Comparison of ENCODE assay signal across 10 mouse cellular contexts in the genomic region with DNA sequence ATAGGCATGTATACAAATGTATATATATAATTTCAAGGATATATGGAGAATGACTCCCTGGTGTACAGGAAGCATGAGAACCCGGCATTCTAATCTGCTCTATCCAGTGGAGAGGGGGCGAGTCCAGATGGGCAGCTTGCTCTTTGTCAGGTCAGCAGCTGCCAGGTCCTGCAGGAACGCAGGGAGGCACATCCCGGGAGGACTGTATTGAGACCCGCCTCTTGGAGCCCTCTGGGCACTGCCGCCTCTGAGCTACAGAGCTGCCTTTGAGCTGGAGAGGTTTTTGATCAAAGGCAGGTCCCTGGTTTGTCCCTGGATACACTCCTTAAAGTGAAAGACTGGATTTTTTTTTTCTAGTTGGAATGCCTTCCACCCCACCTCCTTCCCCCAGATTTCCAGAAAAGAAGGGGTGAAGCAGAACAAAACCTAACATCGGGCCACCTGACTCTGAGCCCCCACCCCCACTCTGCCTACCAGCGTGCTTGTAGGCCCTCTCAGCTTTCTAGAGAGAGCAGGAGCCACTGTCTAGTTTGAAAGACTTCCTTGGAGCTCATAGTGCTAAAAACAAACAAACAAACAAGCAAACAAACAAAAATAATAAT. TPM values are rescaled to one million over a fixed set of nuclear protein-coding genes. Genes with fewer than 3 reads are reported as not detected.
DNase-seq lines count a peak whose midpoint lies in the region; ATAC-seq and TF ChIP-seq lines count a peak whose summit lies in the region.
"Had no signal": no experiment of that assay in that cellular context is flagged by ENCODE, and none has a peak within 500 bp of the region (broad histone marks: within the 10 kb centered on the region; RNA-seq: fewer than 3 reads in every experiment).

Lamp5 (plus strand) TSS at position 552 of the 602 bp plus-strand sequence.

- no peak within 1 kb of the TSS for H3K9ac ChIP-seq in intestine, embryonic 14.5 days (ENCODE audit: low read length)
- H3K9ac ChIP-seq in intestine, postnatal 0 days (ENCODE audit: low read depth, low read length), result no peak within 1 kb of the TSS
- H3K9ac ChIP-seq in hindbrain, postnatal 0 days (replicated peaks; ENCODE audit: low read length), result peak within 1 kb of the TSS; percentile 45; the same call in 1 of the 2 replicates
- H3K9ac ChIP-seq in midbrain, postnatal 0 days (replicated peaks; ENCODE audit: low read length, poor library complexity, severe bottlenecking), result no peak within 1 kb of the TSS
- H3K9ac ChIP-seq in liver, embryonic 12.5 days, result no peak within 1 kb of the TSS

- no peak within 1 kb of the TSS for H3K27ac ChIP-seq in intestine, embryonic 14.5 days (ENCODE audit: low read depth)
- H3K27ac ChIP-seq in intestine, postnatal 0 days (ENCODE audit: low read depth, low read length), result no peak within 1 kb of the TSS
- 0 out of 2 replicates have a peak within 1 kb of the TSS, but pooled peaks have one; percentile 10 for H3K27ac ChIP-seq in embryonic facial prominence, embryonic 10.5 days (replicated peaks)
- peak within 1 kb of the TSS; percentile 69 for H3K27ac ChIP-seq in hindbrain, postnatal 0 days
- H3K27ac ChIP-seq in midbrain, postnatal 0 days (ENCODE audit: low read depth, low read length), result no peak within 1 kb of the TSS
- H3K27ac ChIP-seq in liver, embryonic 12.5 days, result no peak within 1 kb of the TSS

- H3K4me1 ChIP-seq in intestine, embryonic 14.5 days (replicated peaks; ENCODE audit: control insufficient read depth, insufficient read depth, low read length), result peaks cover 4% of the 10 kb centered on the region; the same call in 1 of the 2 replicates
- no peaks in the 10 kb centered on the region for H3K4me1 ChIP-seq in intestine, postnatal 0 days (replicated peaks; ENCODE audit: control insufficient read depth, insufficient read depth, low read length)
- H3K4me1 ChIP-seq in embryonic facial prominence, embryonic 10.5 days, result peaks cover 18% of the 10 kb centered on the region
- peaks cover 7% of the 10 kb centered on the region; the same call in 1 of the 2 replicates for H3K4me1 ChIP-seq in hindbrain, postnatal 0 days (ENCODE audit: insufficient read depth, low read length)
- peaks cover 4% of the 10 kb centered on the region; the same call in 1 of the 2 replicates for H3K4me1 ChIP-seq in midbrain, postnatal 0 days (ENCODE audit: insufficient read depth, low read length)
- no peaks in the 10 kb centered on the region for H3K4me1 ChIP-seq in liver, embryonic 12.5 days

- H3K4me2 ChIP-seq in intestine, embryonic 14.5 days (ENCODE audit: low read length), result peak within 1 kb of the TSS; percentile 41
- no peak within 1 kb of the TSS for H3K4me2 ChIP-seq in intestine, postnatal 0 days (replicated peaks; ENCODE audit: low read depth)
- peak within 1 kb of the TSS; percentile 59 for H3K4me2 ChIP-seq in hindbrain, postnatal 0 days (ENCODE audit: low read depth, low read length)
- H3K4me2 ChIP-seq in midbrain, postnatal 0 days (ENCODE audit: low read depth, low read length, poor library complexity, severe bottlenecking), result peak within 1 kb of the TSS; percentile 49
- H3K4me2 ChIP-seq in liver, embryonic 12.5 days, result no peak within 1 kb of the TSS

- H3K36me3 ChIP-seq in intestine, embryonic 14.5 days (ENCODE audit: control insufficient read depth, insufficient read depth, low read length), result no peaks in the 10 kb centered on the region
- no peaks in the 10 kb centered on the region for H3K36me3 ChIP-seq in intestine, postnatal 0 days (ENCODE audit: control insufficient read depth, insufficient read depth)
- H3K36me3 ChIP-seq in embryonic facial prominence, embryonic 10.5 days (replicated peaks), result no peaks in the 10 kb centered on the region
- no peaks in the 10 kb centered on the region for H3K36me3 ChIP-seq in hindbrain, postnatal 0 days (ENCODE audit: insufficient read depth, low read length)
- no peaks in the 10 kb centered on the region for H3K36me3 ChIP-seq in midbrain, postnatal 0 days (ENCODE audit: insufficient read depth, low read length)
- no peaks in the 10 kb centered on the region for H3K36me3 ChIP-seq in liver, embryonic 12.5 days

- no peak for DNase-seq in intestine, embryonic 14.5 days (ENCODE audit: low spot score)
- peak; percentile 56 for DNase-seq in embryonic facial prominence, embryonic 10.5 days (ENCODE audit: low spot score)
- peak; percentile 45 for DNase-seq in hindbrain, postnatal 0 days (ENCODE audit: low spot score)
- DNase-seq in midbrain, postnatal 0 days (ENCODE audit: low spot score), result peak; percentile 56
- DNase-seq in lung, postnatal 14 days, result no peak
- DNase-seq in heart, postnatal 25 days (ENCODE audit: low spot score), result no peak

- H3K4me3 ChIP-seq in intestine, embryonic 14.5 days (ENCODE audit: low read depth, low read length), result peak within 1 kb of the TSS; percentile 10; the same call in 1 of the 2 replicates
- no peak within 1 kb of the TSS for H3K4me3 ChIP-seq in intestine, postnatal 0 days (ENCODE audit: low read depth, low read length)
- peak within 1 kb of the TSS; percentile 51 for H3K4me3 ChIP-seq in embryonic facial prominence, embryonic 10.5 days
- H3K4me3 ChIP-seq in hindbrain, postnatal 0 days (ENCODE audit: low read length), result peak within 1 kb of the TSS; percentile 31
- H3K4me3 ChIP-seq in midbrain, postnatal 0 days (ENCODE audit: low read depth, low read length), result peak within 1 kb of the TSS; percentile 27
- H3K4me3 ChIP-seq in liver, embryonic 12.5 days, result no peak within 1 kb of the TSS

- no peaks in the 10 kb centered on the region for H3K9me3 ChIP-seq in intestine, embryonic 14.5 days (ENCODE audit: control insufficient read depth, low read length)
- H3K9me3 ChIP-seq in intestine, postnatal 0 days (ENCODE audit: control insufficient read depth), result no peaks in the 10 kb centered on the region
- H3K9me3 ChIP-seq in embryonic facial prominence, embryonic 10.5 days, result no peaks in the 10 kb centered on the region
- H3K9me3 ChIP-seq in hindbrain, postnatal 0 days (ENCODE audit: low read length), result no peaks in the 10 kb centered on the region
- H3K9me3 ChIP-seq in midbrain, postnatal 0 days (ENCODE audit: low read length), result no peaks in the 10 kb centered on the region
- no peaks in the 10 kb centered on the region for H3K9me3 ChIP-seq in liver, embryonic 12.5 days (replicated peaks)

- intact Hi-C loops in heart, postnatal 25 days (cut with DNase I), result no loop called here

- 9% methylated on average over 8 of the region's 8 CpGs for WGBS in intestine, embryonic 14.5 days
- 12% methylated on average over 8 of the region's 8 CpGs for WGBS in intestine, postnatal 0 days
- 1% methylated on average over 8 of the region's 8 CpGs for WGBS in embryonic facial prominence, embryonic 10.5 days
- WGBS in hindbrain, postnatal 0 days, result 5% methylated on average over 8 of the region's 8 CpGs
- 3% methylated on average over 8 of the region's 8 CpGs for WGBS in midbrain, postnatal 0 days
- WGBS in liver, embryonic 12.5 days (ENCODE audit: insufficient replicate concordance), result 17% methylated on average over 8 of the region's 8 CpGs

- H3K27me3 ChIP-seq in intestine, embryonic 14.5 days (replicated peaks; ENCODE audit: control insufficient read depth, insufficient read depth, low read length), result peaks cover 15% of the 10 kb centered on the region
- peaks cover 8% of the 10 kb centered on the region; the same call in 1 of the 2 replicates for H3K27me3 ChIP-seq in intestine, postnatal 0 days (replicated peaks; ENCODE audit: control insufficient read depth, insufficient read depth, low read length)
- peaks cover 39% of the 10 kb centered on the region for H3K27me3 ChIP-seq in embryonic facial prominence, embryonic 10.5 days (replicated peaks; ENCODE audit: low read depth, poor library complexity, severe bottlenecking)
- H3K27me3 ChIP-seq in hindbrain, postnatal 0 days (ENCODE audit: insufficient read depth, low read length), result no peaks in the 10 kb centered on the region
- H3K27me3 ChIP-seq in midbrain, postnatal 0 days (ENCODE audit: insufficient read depth, low read length), result no peaks in the 10 kb centered on the region
- H3K27me3 ChIP-seq in liver, embryonic 12.5 days (replicated peaks), result peaks cover 26% of the 10 kb centered on the region

- no peak for TF ChIP-seq CTCF in intestine, postnatal 0 days (IDR thresholded peaks at IDR 0.05; ENCODE audit: low read depth)
- no peak for TF ChIP-seq CTCF in hindbrain, postnatal 0 days (IDR thresholded peaks at IDR 0.05; ENCODE audit: low read depth)
- no peak for TF ChIP-seq CTCF in midbrain, postnatal 0 days (IDR thresholded peaks at IDR 0.05)

- no peak for ATAC-seq in intestine, embryonic 14.5 days (replicated peaks; ENCODE audit: low FRiP score, low TSS enrichment, low read depth)
- ATAC-seq in intestine, postnatal 0 days, result no peak
- ATAC-seq in hindbrain, postnatal 0 days, result peak; percentile 68
- no peak for ATAC-seq in midbrain, postnatal 0 days (ENCODE audit: low FRiP score)
- no peak for ATAC-seq in liver, embryonic 12.5 days
- ATAC-seq: Patski had no signal

RNA-seq across cellular contexts. Expression of gene Lamp5, which starts in this region (rescaled TPM):
- 0.17 and 0.18 TPM in 2 replicates for polyA plus RNA-seq in intestine, embryonic 14.5 days (2014; fragmentation: Nextera tagmentation; extraction: Ambion mirVana)
- not detected in 2 replicates for polyA plus RNA-seq in intestine, postnatal 0 days (2015; fragmentation: Nextera tagmentation; extraction: Ambion mirVana)
- polyA plus RNA-seq in embryonic facial prominence, embryonic 10.5 days (2016; fragmentation: Nextera tagmentation; extraction: Ambion mirVana), result 2.4 and 4.7 TPM in 2 replicates
- 43.4 and 56.4 TPM in 2 replicates for total RNA-seq in hindbrain, postnatal 0 days (2014; rRNA removed)
- polyA plus RNA-seq in hindbrain, postnatal 0 days (2015; fragmentation: Nextera tagmentation; extraction: Ambion mirVana), result 143 and 145 TPM in 2 replicates
- total RNA-seq in midbrain, postnatal 0 days (2014; rRNA removed), result 3.7 and 8.2 TPM in 2 replicates
- polyA plus RNA-seq in midbrain, postnatal 0 days (2015; fragmentation: Nextera tagmentation; extraction: Ambion mirVana), result 4.6 and 7.1 TPM in 2 replicates
- 0.11 TPM in 1 of 2 replicates, not detected in the other for polyA plus RNA-seq in liver, embryonic 12.5 days (2016; fragmentation: Nextera tagmentation; extraction: Ambion mirVana)
- total RNA-seq in heart, postnatal 25 days (2021), result not detected
- total RNA-seq: hematopoietic stem cell, adult 5-6 weeks had no signal
- polyA plus RNA-seq: Patski had no signal

Comparison
In these comparisons a context has a peak if more than half of its experiments do, and no peak if none do; other contexts are left out.
1. RNA of gene Lamp5 (polyA plus RNA-seq): 143 to 145 TPM in hindbrain, postnatal 0 days; 4.6 to 7.1 TPM in midbrain, postnatal 0 days, 2.4 to 4.7 TPM in embryonic facial prominence, embryonic 10.5 days, 0.17 to 0.18 TPM in intestine, embryonic 14.5 days, 0.11 TPM in liver, embryonic 12.5 days and not detected in intestine, postnatal 0 days; every median in the first group is over 10 times any median in the second.
2. H3K4me2 ChIP-seq: peak in intestine, embryonic 14.5 days (single experiment), hindbrain, postnatal 0 days (single experiment) and midbrain, postnatal 0 days (single experiment); none in intestine, postnatal 0 days (single experiment) and liver, embryonic 12.5 days (single experiment).
3. H3K4me3 ChIP-seq: peak in intestine, embryonic 14.5 days (single experiment), embryonic facial prominence, embryonic 10.5 days (single experiment), hindbrain, postnatal 0 days (single experiment) and midbrain, postnatal 0 days (single experiment); none in intestine, postnatal 0 days (single experiment) and liver, embryonic 12.5 days (single experiment).
4. DNase-seq: peak in embryonic facial prominence, embryonic 10.5 days (single experiment), hindbrain, postnatal 0 days (single experiment) and midbrain, postnatal 0 days (single experiment); none in intestine, embryonic 14.5 days (single experiment), lung, postnatal 14 days (single experiment) and heart, postnatal 25 days (single experiment).
5. H3K27ac ChIP-seq: peak in embryonic facial prominence, embryonic 10.5 days (single experiment) and hindbrain, postnatal 0 days (single experiment); none in intestine, embryonic 14.5 days (single experiment), intestine, postnatal 0 days (single experiment), midbrain, postnatal 0 days (single experiment) and liver, embryonic 12.5 days (single experiment).